Mouse (Mus musculus): ENCODE data around the gene Zfp184. TPM values are rescaled to one million over a fixed set of nuclear protein-coding genes. Genes with fewer than 3 reads are reported as not detected.

Zfp184 gene
- total and polyA plus RNA-seq, 3 experiments, result 0.42 to 1.0 TPM; not detected in 1

DNA sequence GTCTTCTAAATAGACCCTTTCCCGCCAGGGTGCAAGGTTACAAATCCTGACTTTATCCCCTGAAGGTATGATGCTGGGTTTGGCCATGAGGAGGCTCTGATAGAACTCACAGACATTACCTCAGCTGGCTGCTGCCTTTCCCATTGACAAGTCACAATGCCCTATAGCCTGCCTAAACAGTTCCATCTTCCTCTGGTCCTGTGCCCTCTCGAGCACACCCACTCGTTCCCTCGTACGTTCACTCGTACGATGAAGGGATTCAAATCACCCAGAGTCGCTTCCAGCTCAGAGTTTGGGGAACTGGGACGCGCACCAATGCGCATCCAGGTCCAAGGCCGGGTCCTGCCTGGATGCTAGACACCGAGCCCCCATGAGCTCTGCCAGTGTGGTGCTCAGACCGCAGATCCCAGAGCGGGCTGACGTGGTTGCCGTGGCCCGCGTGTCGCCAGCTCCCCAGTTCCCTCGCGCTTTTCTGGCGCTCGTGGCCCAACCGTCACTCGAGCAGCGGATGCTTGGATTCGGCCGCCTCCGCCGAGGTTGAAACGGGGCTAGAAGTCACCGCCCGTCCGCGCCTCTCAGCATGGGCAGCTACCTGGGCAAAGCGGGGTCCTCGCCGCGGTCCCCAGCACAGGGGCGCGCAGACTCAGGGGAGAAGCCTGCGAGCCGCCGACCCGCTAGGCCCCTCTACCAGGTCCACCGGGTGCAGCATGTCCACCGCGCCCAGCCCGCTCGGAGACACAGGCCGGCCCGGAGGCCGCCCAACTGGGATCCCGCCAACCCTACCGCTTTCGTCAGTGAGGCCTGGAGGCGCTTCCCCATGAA is 36.3 kb downstream of the Zfp184 start, which contains the start of gene Pom121l2:
Gene Pom121l2 (plus strand): TSS at position 214 of the 822 bp plus-strand sequence.
- TF ChIP-seq CHD2 (IDR thresholded peaks at IDR 0.05; ENCODE audit: low read length) (no peak), ZC3H11A (IDR thresholded peaks at IDR 0.05; ENCODE audit: low read depth, low read length) (no peak), USF2 (IDR thresholded peaks at IDR 0.05; ENCODE audit: borderline replicate concordance in 1 of 2, insufficient read depth in 1 of 2, low read depth in 1 of 2, low read length in 2 of 2) (no peak)
- no peaks in the 10 kb centered on the region for H3K36me3 ChIP-seq (ENCODE audit: control insufficient read depth in 1 of 2, insufficient read depth in 2 of 2, low read length in 2 of 2)
- no peaks in the 10 kb centered on the region for H3K27me3 ChIP-seq (ENCODE audit: control insufficient read depth in 1 of 2, insufficient read depth in 2 of 2, low read length in 2 of 2)
- H3K79me2 ChIP-seq (ENCODE audit: control insufficient read depth, insufficient read depth, low read length, poor library complexity), result no peaks in the 10 kb centered on the region
- H3K27ac ChIP-seq (ENCODE audit: control insufficient read depth, low read depth, low read length), result no peak within 1 kb of the TSS
- no peak within 1 kb of the TSS for H3K4me3 ChIP-seq (ENCODE audit: control insufficient read depth in 1 of 2, insufficient read depth in 1 of 2, low read depth in 2 of 2, low read length in 2 of 2)
- no peaks in the 10 kb centered on the region for H3K9me3 ChIP-seq (replicated peaks; ENCODE audit: insufficient read depth, low read length)
- no peaks in the 10 kb centered on the region for H3K4me1 ChIP-seq (ENCODE audit: control insufficient read depth in 1 of 2, insufficient read depth in 2 of 2, low read length in 2 of 2)
- no peak within 1 kb of the TSS for H3K9ac ChIP-seq (ENCODE audit: control insufficient read depth, low read depth, low read length, poor library complexity, severe bottlenecking)
- DNase-seq (ENCODE audit: low read depth, low spot score), result no peak

GRCm38 (mm10) chr13:21981803-21982193 is 36.9 kb downstream of the Zfp184 start:
- no peak overlapping the region for H3K4me3 ChIP-seq (ENCODE audit: control insufficient read depth in 1 of 2, insufficient read depth in 1 of 2, low read depth in 2 of 2, low read length in 2 of 2)
- no peak overlapping the region for H3K9ac ChIP-seq (ENCODE audit: control insufficient read depth, low read depth, low read length, poor library complexity, severe bottlenecking)
- H3K36me3 ChIP-seq (ENCODE audit: control insufficient read depth in 1 of 2, insufficient read depth in 2 of 2, low read length in 2 of 2), result no peaks in the 10 kb centered on the region
- no peaks in the 10 kb centered on the region for H3K9me3 ChIP-seq (replicated peaks; ENCODE audit: insufficient read depth, low read length)
- no peaks in the 10 kb centered on the region for H3K79me2 ChIP-seq (ENCODE audit: control insufficient read depth, insufficient read depth, low read length, poor library complexity)
- no peak for DNase-seq (ENCODE audit: low read depth, low spot score)
- no peaks in the 10 kb centered on the region for H3K4me1 ChIP-seq (ENCODE audit: control insufficient read depth in 1 of 2, insufficient read depth in 2 of 2, low read length in 2 of 2)
- no peaks in the 10 kb centered on the region for H3K27me3 ChIP-seq (ENCODE audit: control insufficient read depth in 1 of 2, insufficient read depth in 2 of 2, low read length in 2 of 2)
- no peak for TF ChIP-seq POLR2AphosphoS5 (IDR thresholded peaks at IDR 0.05; ENCODE audit: borderline replicate concordance, low read depth, low read length)
- no peak for TF ChIP-seq NRF1 (IDR thresholded peaks at IDR 0.05; ENCODE audit: insufficient read depth, low read depth, low read length, poor library complexity, severe bottlenecking)
- no peak for TF ChIP-seq POLR2A (IDR thresholded peaks at IDR 0.05; ENCODE audit: control insufficient read depth in 1 of 2, insufficient read depth in 1 of 2, low read depth in 1 of 2, low read length in 2 of 2, poor library complexity in 1 of 2)
- TF ChIP-seq GATA1 (IDR thresholded peaks at IDR 0.05; ENCODE audit: low read depth, low read length), result no peak
- no peak for TF ChIP-seq BHLHE40 (IDR thresholded peaks at IDR 0.05; ENCODE audit: borderline replicate concordance, low read depth, low read length)
- TF ChIP-seq MYC (IDR thresholded peaks at IDR 0.05; ENCODE audit: low read depth, low read length), result no peak
- no peak for TF ChIP-seq SMC3 (IDR thresholded peaks at IDR 0.05; ENCODE audit: low read depth, low read length)
- no peak for TF ChIP-seq NELFE (IDR thresholded peaks at IDR 0.05; ENCODE audit: low read depth, low read length)
- TF ChIP-seq MEF2A (IDR thresholded peaks at IDR 0.05; ENCODE audit: extremely low read depth, insufficient replicate concordance, low read depth, low read length, poor library complexity, severe bottlenecking), result no peak
- TF ChIP-seq POLR2AphosphoS2 (IDR thresholded peaks at IDR 0.05; ENCODE audit: low read length), result no peak
- no peak for TF ChIP-seq CHD1 (IDR thresholded peaks at IDR 0.05; ENCODE audit: low read depth, low read length)
- no peak for TF ChIP-seq MYB (IDR thresholded peaks at IDR 0.05; ENCODE audit: low read depth, low read length)
- TF ChIP-seq E2F4 (IDR thresholded peaks at IDR 0.05; ENCODE audit: borderline replicate concordance, low read depth, low read length), result no peak
- TF ChIP-seq MAZ (IDR thresholded peaks at IDR 0.05; ENCODE audit: low read depth, low read length), result no peak
- TF ChIP-seq RAD21 (IDR thresholded peaks at IDR 0.05; ENCODE audit: low read depth, low read length), result no peak
- no peak for TF ChIP-seq EP300 (IDR thresholded peaks at IDR 0.05; ENCODE audit: low read depth in 1 of 2, low read length in 2 of 2)
- TF ChIP-seq UBTF (IDR thresholded peaks at IDR 0.05; ENCODE audit: borderline replicate concordance, insufficient read depth, low read depth, low read length), result no peak
- no peak for TF ChIP-seq RCOR1 (IDR thresholded peaks at IDR 0.05; ENCODE audit: low read depth, low read length)
- TF ChIP-seq CTCF (IDR thresholded peaks at IDR 0.05 in 2 of 3, conservative IDR thresholded peaks at IDR 0.05 in 1 of 3; ENCODE audit: control insufficient read depth in 1 of 3, insufficient read depth in 1 of 3, low read depth in 2 of 3, low read length in 3 of 3, poor library complexity in 1 of 3, severe bottlenecking in 1 of 3), result no peak
- H3K27ac ChIP-seq (ENCODE audit: control insufficient read depth, low read depth, low read length), result no peak overlapping the region
